Mouse (Mus musculus) G1E (cell line): ENCODE results near the gene Usp29. TPM values are rescaled to one million over a fixed set of nuclear protein-coding genes. Genes with fewer than 3 reads are reported as not detected.
"Not testable (repeated sequence)": the region's sequence is repeated elsewhere in the genome, so short reads cannot be mapped to it uniquely, and the experiment has no call there.

Experiments used
- ATAC-seq: 2 replicates; pipeline ENCODE4 v1.8.0; 2016; ENCODE audit warnings: mild to moderate bottlenecking; ENCODE audit not compliant: insufficient number of reproducible peaks, poor library complexity, low FRiP score, severe bottlenecking; ENCODE audit errors: extremely low read depth
- DNase-seq: peaks from one replicate; pipeline ENCODE4 v3.0.0; 2012; ENCODE audit warnings: low spot score
- H3K27me3 ChIP-seq: 2 replicates; pipeline ENCODE4 v1.6.1; 2012; ENCODE audit warnings: mild to moderate bottlenecking, low read length, inconsistent platforms; ENCODE audit not compliant: insufficient read depth
- H3K36me3 ChIP-seq: replicated peaks from 2 replicates; pipeline ENCODE3; 2012; ENCODE audit warnings: mild to moderate bottlenecking, inconsistent platforms
- H3K4me1 ChIP-seq: 2 replicates; pipeline ENCODE4 v1.6.1; 2012; ENCODE audit warnings: low read depth, low read length, inconsistent platforms, mixed read lengths; ENCODE audit not compliant: insufficient read depth
- H3K4me3 ChIP-seq: 2 replicates; pipeline ENCODE4 v1.5.1; 2012; ENCODE audit warnings: low read depth, mild to moderate bottlenecking, inconsistent platforms, low read length, moderate library complexity, mixed read lengths
- H3K9me3 ChIP-seq: replicated peaks from 2 replicates; pipeline ENCODE4 v1.6.1; 2012; ENCODE audit warnings: inconsistent platforms
- CTCF ChIP-seq: IDR thresholded peaks from 2 replicates; pipeline ENCODE4 v1.5.1; 2012; ENCODE audit warnings: low read depth, low read length, inconsistent platforms, mixed read lengths
- GATA1 ChIP-seq: IDR thresholded peaks from 2 replicates; pipeline ENCODE4 v1.6.1; 2012; ENCODE audit warnings: borderline replicate concordance, low read length, inconsistent platforms, mixed read lengths
- GATA2 ChIP-seq: IDR thresholded peaks from 2 replicates; pipeline ENCODE4 v1.6.1; 2012; ENCODE audit warnings: low read depth, low read length, inconsistent platforms, borderline replicate concordance
- POLR2AphosphoS5 ChIP-seq: IDR thresholded peaks from 2 replicates; pipeline ENCODE4 v1.6.1; 2012; ENCODE audit warnings: low read depth, low read length, inconsistent platforms; ENCODE audit not compliant: insufficient replicate concordance
- TAL1 ChIP-seq: conservative IDR thresholded peaks from 2 replicates; pipeline ENCODE4 v1.6.1; 2012; ENCODE audit warnings: low read depth, low read length, inconsistent platforms, mixed read lengths
- polyA plus RNA-seq: library from polyadenylated mRNA; stranded (reverse); fragments of >175 nt; gene quantifications from 2 replicates; pipeline ENCODE4 v1.2.3, GENCODE M21; 2012
- total RNA-seq, 2 experiments: library from RNA; stranded (forward) in 1 of 2; stranded (reverse) in 1 of 2; fragments of 200-1000 nt in 1 of 2; fragments of >200 nt in 1 of 2; fragmentation: Nextera tagmentation in 1 of 2; gene quantifications; 2 replicates each; pipeline ENCODE4 v1.2.3; 2014 to 2017

Gene Usp29
- total and polyA plus RNA-seq, 3 experiments: 0.15 to 6.9 (median 2.2) TPM

- no peak for ATAC-seq
- TF ChIP-seq GATA1: no peak
- no peak for TF ChIP-seq CTCF
- no peak for TF ChIP-seq GATA2
- no peak for TF ChIP-seq POLR2AphosphoS5
- no peak for TF ChIP-seq TAL1
Observed at GRCm38 (mm10) chr7:6879512-6880164, 149.3 kb downstream of the Usp29 start.

GRCm38 (mm10) chr7:6880918-6881317, 150.5 kb downstream of the Usp29 start:
- H3K36me3 ChIP-seq, H3K4me1 ChIP-seq, H3K4me3 ChIP-seq, ATAC-seq, DNase-seq, H3K9me3 ChIP-seq, H3K27me3 ChIP-seq: not testable (repeated sequence)

More at GRCm38 (mm10) chr7:6879512-6880164, 149.3 kb downstream of the Usp29 start:
- Histone ChIP-seq H3K4me3 (no peak overlapping the region), H3K36me3 (no peaks in the 10 kb centered on the region), H3K9me3 (no peaks in the 10 kb centered on the region), H3K27me3 (no peaks in the 10 kb centered on the region), H3K4me1 (no peaks in the 10 kb centered on the region)
- DNase-seq: no peak

DNA sequence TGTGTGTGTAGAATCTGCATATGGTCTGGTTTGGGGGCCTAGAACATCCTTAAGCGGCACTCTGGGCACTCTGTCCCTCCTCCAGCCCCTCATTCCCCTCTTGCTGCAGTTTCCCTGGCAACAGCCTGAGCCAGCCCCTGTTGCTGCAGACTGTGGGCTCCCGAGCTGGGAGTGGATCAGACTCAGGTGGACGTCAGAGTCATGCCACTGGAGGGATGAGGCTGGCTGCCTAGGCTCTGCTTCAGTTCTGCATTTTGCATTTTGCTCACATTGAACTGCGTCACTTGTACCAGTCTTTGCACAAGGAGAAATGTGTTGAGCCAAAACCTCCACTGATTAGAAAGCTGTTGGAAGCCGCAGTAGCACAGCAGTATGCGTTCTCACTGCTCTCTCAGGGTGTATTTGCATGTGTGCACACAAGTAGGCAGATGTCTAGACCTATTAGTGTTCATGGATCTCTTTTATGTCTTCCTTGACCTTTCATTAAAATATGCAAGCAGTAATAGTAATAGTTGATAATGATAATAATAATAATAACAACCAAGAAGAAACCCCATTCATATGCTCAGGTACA, 151.2 kb downstream of the Usp29 start:
- ATAC-seq (no peak), DNase-seq (no peak)

DNA sequence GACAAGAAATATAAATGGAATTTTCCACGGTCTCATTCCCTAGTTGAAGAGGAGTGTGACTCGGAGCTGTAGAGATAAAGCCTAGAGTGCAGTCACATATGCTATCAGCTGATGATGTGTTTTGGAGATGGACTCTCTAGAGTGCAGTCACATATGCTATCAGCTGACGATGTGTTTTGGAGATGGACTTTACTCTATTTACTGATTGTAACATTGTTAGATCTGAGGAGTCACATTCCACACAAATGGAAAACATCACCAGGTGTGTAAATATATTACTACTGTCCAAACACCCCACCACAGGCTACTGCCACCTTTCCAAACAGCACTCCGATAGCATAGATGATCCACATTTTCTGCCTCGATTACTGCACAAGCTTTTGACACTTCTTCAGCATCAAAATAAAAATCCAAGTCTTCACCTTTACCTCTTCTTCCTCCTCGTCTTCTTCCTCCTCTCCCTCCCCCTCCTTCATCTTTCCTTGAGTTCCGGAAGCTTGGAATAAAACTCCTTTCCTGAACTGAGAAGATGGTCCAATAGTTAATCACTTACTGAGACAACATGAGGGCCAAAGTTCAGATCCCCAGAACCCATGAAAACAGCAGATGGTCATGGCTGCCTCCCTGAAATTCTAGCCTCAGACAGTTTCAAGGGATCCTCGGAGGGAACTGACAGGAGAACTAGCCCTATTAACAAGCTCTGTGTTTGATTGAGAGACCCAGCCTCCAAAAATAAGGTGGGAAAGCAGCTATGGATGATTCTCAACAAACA, 153.2 kb downstream of the Usp29 start:
- no peaks in the 10 kb centered on the region for H3K9me3 ChIP-seq
- no peak overlapping the region for H3K4me3 ChIP-seq
- TF ChIP-seq GATA2: no peak
- no peak for TF ChIP-seq GATA1
- no peak for TF ChIP-seq POLR2AphosphoS5
- no peak for TF ChIP-seq CTCF
- TF ChIP-seq TAL1: no peak
- ATAC-seq (no peak), DNase-seq (no peak)
- H3K27me3 ChIP-seq: no peaks in the 10 kb centered on the region
- H3K36me3 ChIP-seq: no peaks in the 10 kb centered on the region
- no peaks in the 10 kb centered on the region for H3K4me1 ChIP-seq

More for the DNA sequence above, 151.2 kb downstream of the Usp29 start:
- Histone ChIP-seq H3K27me3 (no peaks in the 10 kb centered on the region), H3K9me3 (no peaks in the 10 kb centered on the region), H3K36me3 (no peaks in the 10 kb centered on the region), H3K4me1 (no peaks in the 10 kb centered on the region), H3K4me3 (no peak overlapping the region)
- TF ChIP-seq CTCF (no peak), GATA2 (no peak), GATA1 (no peak), POLR2AphosphoS5 (no peak), TAL1 (no peak)

DNA sequence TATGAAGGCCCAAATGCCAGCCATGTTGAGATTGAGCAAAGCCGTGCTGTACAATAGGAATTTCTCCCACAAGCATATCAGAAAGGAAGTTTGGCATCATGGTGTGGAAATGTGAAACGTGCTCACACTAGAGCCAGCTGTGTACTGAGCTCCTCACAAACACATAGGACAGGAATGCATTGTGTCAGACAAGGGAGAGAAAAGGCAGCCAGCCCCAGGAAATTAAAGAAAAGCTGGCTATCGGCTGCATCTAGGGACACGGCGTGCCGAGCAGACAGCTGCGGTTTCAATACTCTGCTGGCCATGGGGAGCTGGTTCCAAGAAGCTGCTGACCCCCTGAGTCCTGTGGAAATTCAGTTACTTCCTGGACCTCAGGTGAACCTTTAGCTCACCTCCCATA, 155.0 kb downstream of the Usp29 start:
- Histone ChIP-seq H3K4me1 (no peaks in the 10 kb centered on the region), H3K27me3 (no peaks in the 10 kb centered on the region), H3K4me3 (no peak overlapping the region), H3K36me3 (no peaks in the 10 kb centered on the region), H3K9me3 (no peaks in the 10 kb centered on the region)
- no peak for DNase-seq
- no peak for TF ChIP-seq GATA2
- no peak for TF ChIP-seq CTCF
- no peak for TF ChIP-seq GATA1
- ATAC-seq: no peak

DNA sequence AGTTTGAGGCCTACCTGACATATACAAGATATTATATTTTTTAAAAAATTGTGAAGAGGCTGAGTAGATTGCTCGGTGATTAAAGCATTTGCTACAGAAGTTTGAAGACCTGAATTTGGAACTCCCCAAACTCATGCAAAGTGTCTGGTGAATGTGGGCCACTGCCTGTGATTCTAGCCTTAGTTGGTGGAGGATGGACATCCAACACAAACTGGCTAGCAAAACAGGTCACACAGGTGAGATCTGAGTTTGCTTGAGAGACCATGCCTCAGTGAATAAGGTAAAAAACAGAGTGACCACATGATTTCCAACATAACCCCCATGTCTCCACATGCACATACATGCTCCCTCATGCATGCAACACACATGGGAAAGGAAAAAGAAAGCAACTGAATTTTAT, 156.5 kb downstream of the Usp29 start:
- ATAC-seq: no peak
- H3K36me3 ChIP-seq: no peaks in the 10 kb centered on the region
- no peak overlapping the region for H3K4me3 ChIP-seq
- H3K4me1 ChIP-seq: no peaks in the 10 kb centered on the region
- TF ChIP-seq POLR2AphosphoS5: no peak
- TF ChIP-seq CTCF: no peak
- no peak for TF ChIP-seq TAL1
- TF ChIP-seq GATA2: no peak
- no peak for TF ChIP-seq GATA1
- DNase-seq: no peak
- H3K27me3 ChIP-seq: no peaks in the 10 kb centered on the region
- no peaks in the 10 kb centered on the region for H3K9me3 ChIP-seq
